9 mouse cellular contexts compared by ENCODE assay signal in the genomic region with DNA sequence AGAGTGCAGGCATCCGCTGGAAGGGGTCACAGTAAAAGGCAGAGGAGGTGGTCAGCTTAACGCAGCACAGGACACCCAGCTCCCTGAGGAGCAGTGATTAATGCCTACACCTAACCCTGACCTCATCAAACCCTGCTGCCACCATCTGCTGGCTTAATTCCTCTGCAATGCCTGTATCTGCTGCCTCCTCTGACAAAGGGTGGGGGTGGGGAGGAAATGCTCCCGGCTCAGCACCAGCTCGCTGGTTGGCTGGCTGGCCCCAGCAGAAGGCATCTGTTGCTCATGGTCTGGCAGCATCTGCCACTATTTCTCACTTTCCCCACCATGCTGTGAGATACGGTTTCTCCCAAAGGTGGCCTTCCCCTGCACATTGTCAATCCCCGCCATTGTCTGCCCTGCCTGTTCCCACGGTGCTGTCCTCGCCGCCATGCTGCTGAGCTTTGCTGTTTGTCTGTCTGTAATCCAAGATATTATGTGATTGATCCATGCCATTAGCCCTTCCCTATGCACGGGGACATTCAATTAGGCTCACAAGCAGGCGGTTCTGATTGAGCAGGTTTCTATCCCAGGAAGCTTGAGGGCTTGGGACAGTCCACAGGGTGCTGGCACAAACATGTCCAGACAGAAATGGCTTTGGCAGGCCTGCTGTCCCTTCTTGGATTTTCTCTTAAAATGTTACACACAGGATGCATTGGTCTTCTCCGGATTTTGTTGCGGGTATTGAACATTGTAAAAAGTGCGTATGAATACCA. TPM values are rescaled to one million over a fixed set of nuclear protein-coding genes. Genes with fewer than 3 reads are reported as not detected.
DNase-seq lines count a peak whose midpoint lies in the region; ATAC-seq lines count a peak whose summit lies in the region.
"Had no signal": no experiment of that assay in that cellular context is flagged by ENCODE, and none has a peak within 500 bp of the region (broad histone marks: within the 10 kb centered on the region; RNA-seq: fewer than 3 reads in every experiment).

No protein-coding gene starts in this region.

- ATAC-seq in midbrain, embryonic 13.5 days: peak; percentile 96

- 0 out of 2 replicates have a peak, but pooled peaks cover 11% of the 10 kb centered on the region for H3K27me3 ChIP-seq in hindbrain, embryonic 10.5 days (ENCODE audit: insufficient read depth, poor library complexity, severe bottlenecking)
- 0 out of 2 replicates have a peak, but pooled peaks cover 3% of the 10 kb centered on the region for H3K27me3 ChIP-seq in midbrain, embryonic 13.5 days

- peak overlapping the region; percentile 32 for H3K9ac ChIP-seq in midbrain, embryonic 13.5 days (replicated peaks)

- H3K4me2 ChIP-seq in midbrain, embryonic 13.5 days (replicated peaks): peak overlapping the region; percentile 43

- H3K27ac ChIP-seq in hindbrain, embryonic 10.5 days: peak overlapping the region; percentile 77
- H3K27ac ChIP-seq in midbrain, embryonic 13.5 days: peak overlapping the region; percentile 64

- H3K4me3 ChIP-seq in hindbrain, embryonic 10.5 days: peak overlapping the region; percentile 9; the same call in 1 of the 2 replicates
- 0 out of 2 replicates have a peak overlapping the region, but pooled peaks have one; percentile 4 for H3K4me3 ChIP-seq in midbrain, embryonic 13.5 days (replicated peaks)
- H3K4me3 ChIP-seq: megakaryocyte, embryonic 14.5 days had no signal

- 31% methylated on average over 14 of the region's 14 CpGs for WGBS in hindbrain, embryonic 10.5 days
- WGBS in midbrain, embryonic 13.5 days: 21% methylated on average over 14 of the region's 14 CpGs

- peak; percentile 79 for DNase-seq in heart, adult 11 months
- no peak for DNase-seq in heart, postnatal 4 days
- peak; percentile 52 for DNase-seq in cerebellum, adult 8-10 months
- peak; percentile 82 for DNase-seq in hindbrain, embryonic 10.5 days (ENCODE audit: low spot score)
- no peak for DNase-seq in lung, postnatal 36 days
- DNase-seq in ovary, postnatal 10 days (ENCODE audit: low spot score): no peak
- DNase-seq in heart, adult 9 months (ENCODE audit: low spot score in 2 of 2): no peak

- peaks cover 21% of the 10 kb centered on the region for H3K4me1 ChIP-seq in hindbrain, embryonic 10.5 days (replicated peaks)
- H3K4me1 ChIP-seq in midbrain, embryonic 13.5 days (replicated peaks): peaks cover 17% of the 10 kb centered on the region
- H3K4me1 ChIP-seq: megakaryocyte, embryonic 14.5 days had no signal

- H3K36me3 ChIP-seq in hindbrain, embryonic 10.5 days: no peaks in the 10 kb centered on the region
- H3K36me3 ChIP-seq in midbrain, embryonic 13.5 days: no peaks in the 10 kb centered on the region

- no peaks in the 10 kb centered on the region for H3K9me3 ChIP-seq in hindbrain, embryonic 10.5 days
- H3K9me3 ChIP-seq in midbrain, embryonic 13.5 days: no peaks in the 10 kb centered on the region

RNA-seq across cellular contexts. Expression of gene Dll1, which starts 33.4 kb away (rescaled TPM):
- 1 to 10 TPM; 6.7 to 7.2 TPM for total RNA-seq in heart, postnatal 4 days (2021)
- polyA plus RNA-seq in hindbrain, embryonic 10.5 days (2016; fragmentation: Nextera tagmentation; extraction: Ambion mirVana): 67.6 and 90.9 TPM in 2 replicates
- polyA plus RNA-seq in midbrain, embryonic 13.5 days (2015; fragmentation: Nextera tagmentation; extraction: Ambion mirVana): 45.4 and 47.7 TPM in 2 replicates

RNA-seq across cellular contexts. Expression of gene Fam120b, which starts 52.8 kb away (rescaled TPM):
- 10 to 100 TPM in 1 of 2 experiments, 1 to 10 TPM in 1; 9.2 to 10.5 TPM for total RNA-seq in heart, postnatal 4 days (2021)
- 28.0 and 30.7 TPM in 2 replicates for polyA plus RNA-seq in hindbrain, embryonic 10.5 days (2016; fragmentation: Nextera tagmentation; extraction: Ambion mirVana)
- 43.6 and 46.5 TPM in 2 replicates for polyA plus RNA-seq in midbrain, embryonic 13.5 days (2015; fragmentation: Nextera tagmentation; extraction: Ambion mirVana)

Comparison
In these comparisons a context has a peak if more than half of its experiments do, and no peak if none do; other contexts are left out.
1. DNase-seq: peak in heart, adult 11 months (single experiment), cerebellum, adult 8-10 months (single experiment) and hindbrain, embryonic 10.5 days (single experiment); none in heart, postnatal 4 days (single experiment), lung, postnatal 36 days (single experiment), ovary, postnatal 10 days (single experiment) and heart, adult 9 months (0 of 2).